Mouse (Mus musculus) cerebellum, adult 11-12 months (tissue): Measurements from ENCODE around the gene Dpm2.

Experiments
- DNase-seq: peaks from one replicate; pipeline ENCODE4 v3.0.0; 2022

Dpm2 gene

GRCm38 (mm10) chr2:32570698-32571494, at the start of gene Dpm2:
Gene Dpm2 (plus strand): TSS chr2:32570858.
- DNase-seq = peak; percentile 92

- no peak for DNase-seq
Observed at GRCm38 (mm10) chr2:32524536-32525031, 46.1 kb upstream of the Dpm2 start.

- no peak for DNase-seq
Observed at GRCm38 (mm10) chr2:32525816-32526215, 44.8 kb upstream of the Dpm2 start.

- no peak for DNase-seq
Observed at GRCm38 (mm10) chr2:32527468-32527966, 43.1 kb upstream of the Dpm2 start.

- DNase-seq = no peak
Observed at GRCm38 (mm10) chr2:32528326-32528725, 42.3 kb upstream of the Dpm2 start.

GRCm38 (mm10) chr2:32530479-32530878, 40.2 kb upstream of the Dpm2 start:
- no peak for DNase-seq

- no peak for DNase-seq
Observed at GRCm38 (mm10) chr2:32533163-32533562, 37.5 kb upstream of the Dpm2 start.

GRCm38 (mm10) chr2:32534061-32534732, 36.5 kb upstream of the Dpm2 start:
- DNase-seq = no peak

GRCm38 (mm10) chr2:32534733-32535471, 35.8 kb upstream of the Dpm2 start, which contains the start of gene Fam102a:
Gene Fam102a (plus strand): TSS chr2:32535332.
- peak; percentile 99 for DNase-seq

- peak; percentile 74 for DNase-seq
Observed at GRCm38 (mm10) chr2:32535501-32535991, 35.1 kb upstream of the Dpm2 start.

GRCm38 (mm10) chr2:32536086-32536633, 34.5 kb upstream of the Dpm2 start:
- peak; percentile 79 for DNase-seq

- DNase-seq = peak; percentile 76
Observed at GRCm38 (mm10) chr2:32536634-32537359, 33.9 kb upstream of the Dpm2 start.

GRCm38 (mm10) chr2:32537360-32537905, 33.2 kb upstream of the Dpm2 start:
- peak; percentile 61 for DNase-seq

- DNase-seq = peak; percentile 50
Observed at GRCm38 (mm10) chr2:32537941-32538340, 32.7 kb upstream of the Dpm2 start.

- DNase-seq = peak; percentile 45
Observed at GRCm38 (mm10) chr2:32538461-32538860, 32.2 kb upstream of the Dpm2 start.

GRCm38 (mm10) chr2:32539452-32539981, 31.1 kb upstream of the Dpm2 start:
- no peak for DNase-seq

- DNase-seq = peak; percentile 88
Observed at GRCm38 (mm10) chr2:32541333-32541908, 29.2 kb upstream of the Dpm2 start.

GRCm38 (mm10) chr2:32541986-32542573, 28.6 kb upstream of the Dpm2 start:
- no peak for DNase-seq

GRCm38 (mm10) chr2:32543031-32543449, 27.6 kb upstream of the Dpm2 start:
- DNase-seq = peak; percentile 60

- DNase-seq = no peak
Observed at GRCm38 (mm10) chr2:32546951-32547350, 23.7 kb upstream of the Dpm2 start.
